Mouse (Mus musculus) lung, embryonic 15.5 days (tissue): Measurements from ENCODE around the gene Tmc2. TPM values are rescaled to one million over a fixed set of nuclear protein-coding genes. Genes with fewer than 3 reads are reported as not detected.

Experiments used
- polyA plus RNA-seq: library from polyadenylated mRNA; unstranded; fragments of >200 nt; fragmentation: Nextera tagmentation; extraction: Ambion mirVana; gene quantifications from 2 replicates; pipeline ENCODE4 v1.2.1, GENCODE M21; 2015

Tmc2 gene
- polyA plus RNA-seq, 1 experiment from 2014 or later: not detected

Other genes starting within 250 kb of the Tmc2 start
- gene Tgm3, start 182.8 kb upstream of the Tmc2 start, polyA plus RNA-seq: not detected in 2 replicates
- gene Tgm6, start 82.8 kb upstream of the Tmc2 start, polyA plus RNA-seq: not detected in 2 replicates
- 670 and 673 TPM in 2 replicates for gene Snrpb, start 15.8 kb upstream of the Tmc2 start, polyA plus RNA-seq
- gene Nop56, start 79.2 kb downstream of the Tmc2 start, polyA plus RNA-seq: 262 and 272 TPM in 2 replicates
- 150 and 158 TPM in 2 replicates for gene Idh3b, start 89.4 kb downstream of the Tmc2 start, polyA plus RNA-seq
- 1.6 TPM in 2 replicates for gene Ebf4, start 100.0 kb downstream of the Tmc2 start, polyA plus RNA-seq
- gene Cpxm1, start 202.4 kb downstream of the Tmc2 start, polyA plus RNA-seq: 61.9 and 69.1 TPM in 2 replicates
- gene Gm28372, start 210.0 kb downstream of the Tmc2 start, polyA plus RNA-seq: not detected in 2 replicates
- gene 1700020A23Rik, start 210.1 kb downstream of the Tmc2 start, polyA plus RNA-seq: not detected in 2 replicates
- gene Tmem239, start 211.3 kb downstream of the Tmc2 start, polyA plus RNA-seq: not detected in 2 replicates
- gene Vps16, start 229.1 kb downstream of the Tmc2 start, polyA plus RNA-seq: 80.5 and 88.4 TPM in 2 replicates
- 14.7 and 15.9 TPM in 2 replicates for gene Pced1a, start 229.5 kb downstream of the Tmc2 start, polyA plus RNA-seq